Mouse (Mus musculus): ENCODE results near the gene Cope.

Cope gene

GRCm38 (mm10) chr8:70347860-70348420, 45.6 kb downstream of the Cope start:
- DNase-seq (ENCODE audit: low spot score) = no peak

- DNase-seq (ENCODE audit: low spot score) = no peak
Measured at GRCm38 (mm10) chr8:70351035-70351999, 49.0 kb downstream of the Cope start.

GRCm38 (mm10) chr8:70352000-70352384, 49.7 kb downstream of the Cope start:
- DNase-seq (ENCODE audit: low spot score) = no peak

- peak; percentile 49 for DNase-seq (ENCODE audit: low spot score)
Measured at GRCm38 (mm10) chr8:70352657-70353151, 50.4 kb downstream of the Cope start.

GRCm38 (mm10) chr8:70353194-70353817, 51.0 kb downstream of the Cope start, which contains the start of gene Upf1:
Gene Upf1, minus strand, starts transcription at chr8:70353278.
- DNase-seq (ENCODE audit: low spot score) = peak; percentile 99

- no peak for DNase-seq (ENCODE audit: low spot score)
Measured at GRCm38 (mm10) chr8:70354004-70354403, 51.7 kb downstream of the Cope start.

GRCm38 (mm10) chr8:70356111-70356510, 53.8 kb downstream of the Cope start:
- no peak for DNase-seq (ENCODE audit: low spot score)

- DNase-seq (ENCODE audit: low spot score) = no peak
Measured at GRCm38 (mm10) chr8:70359411-70359810, 57.1 kb downstream of the Cope start.

GRCm38 (mm10) chr8:70360769-70361168, 58.5 kb downstream of the Cope start:
- no peak for DNase-seq (ENCODE audit: low spot score)

GRCm38 (mm10) chr8:70361484-70362032, 59.2 kb downstream of the Cope start:
- DNase-seq (ENCODE audit: low spot score) = no peak

Measured in ovary, postnatal 10 days (tissue).